Mouse (Mus musculus): ENCODE data around the gene Tcap. TPM values are rescaled to one million over a fixed set of nuclear protein-coding genes. Genes with fewer than 3 reads are reported as not detected.

Gene Tcap
- total and polyA plus RNA-seq, 2 experiments = 0.10 to 3.5 TPM

DNA sequence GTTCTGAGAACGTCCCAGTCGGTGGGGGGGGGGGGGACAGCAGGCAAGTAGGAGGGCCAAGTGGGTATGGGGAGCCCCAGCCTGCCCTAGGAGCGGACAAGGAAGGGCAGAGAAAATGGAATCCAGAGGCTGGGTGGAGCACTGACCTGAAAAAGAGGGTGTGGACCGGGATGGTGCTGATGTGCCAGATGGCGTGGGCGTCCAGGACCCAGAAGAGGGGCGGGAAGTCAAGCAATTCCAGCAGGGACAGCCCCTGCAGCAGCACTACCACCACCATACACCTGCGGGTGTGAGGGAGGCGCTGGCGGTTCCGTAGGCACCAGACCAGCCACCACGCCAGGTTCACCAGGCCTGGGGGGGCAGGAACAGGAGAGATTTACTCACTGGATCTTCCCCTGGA, 6.5 kb downstream of the Tcap start:
- 0 out of 2 replicates have a peak, but pooled peaks cover 4% of the 10 kb centered on the region for H3K27me3 ChIP-seq (ENCODE audit: control insufficient read depth, insufficient read depth, low read length)
- WGBS = 83% methylated on average over 12 of the region's 12 CpGs
- no peak for DNase-seq (ENCODE audit: extremely low read depth, low read depth, low spot score)
- no peak overlapping the region for H3K27ac ChIP-seq (replicated peaks; ENCODE audit: insufficient read depth, low read depth, low read length)
- H3K4me3 ChIP-seq (ENCODE audit: insufficient read depth, low read depth, low read length) = no peak overlapping the region
- TF ChIP-seq POLR2A (IDR thresholded peaks at IDR 0.05; ENCODE audit: extremely low read depth, insufficient read depth, low read length) (no peak), CTCF (IDR thresholded peaks at IDR 0.05; ENCODE audit: low read depth, low read length) (no peak)
- no peak overlapping the region for H3K9ac ChIP-seq (ENCODE audit: low read depth, low read length)
- no peaks in the 10 kb centered on the region; the same call in 1 of the 2 replicates for H3K4me1 ChIP-seq (ENCODE audit: control insufficient read depth, insufficient read depth, low read length)
- H3K79me2 ChIP-seq (ENCODE audit: control insufficient read depth, insufficient read depth, low read length) = no peaks in the 10 kb centered on the region
- no peaks in the 10 kb centered on the region for H3K36me3 ChIP-seq (ENCODE audit: control insufficient read depth, insufficient read depth, low read length)

DNA sequence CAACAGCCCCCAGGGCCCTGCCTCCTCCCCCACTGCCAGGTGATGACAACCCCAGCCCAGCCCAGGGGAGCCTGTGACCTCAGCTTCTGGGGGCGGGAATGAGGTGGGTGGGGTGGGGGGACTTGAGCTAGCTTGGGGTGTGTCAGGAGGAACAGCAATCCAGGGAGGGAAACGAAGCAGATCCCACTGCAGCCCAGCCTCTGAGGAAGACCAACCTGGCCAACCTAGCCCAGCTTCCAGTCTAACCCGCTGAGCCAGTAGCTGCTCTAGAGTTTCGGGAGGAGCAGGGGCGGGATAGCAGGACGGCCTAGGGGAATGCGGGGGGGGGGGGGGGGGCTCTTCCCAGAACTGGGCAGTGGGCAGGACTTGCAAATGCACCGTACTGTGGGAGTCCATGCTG, 8.4 kb downstream of the Tcap start:
- no peaks in the 10 kb centered on the region for H3K4me1 ChIP-seq (ENCODE audit: control insufficient read depth, insufficient read depth, low read length)
- WGBS = 73% methylated on average over 8 of the region's 8 CpGs
- no peak overlapping the region for H3K27ac ChIP-seq (replicated peaks; ENCODE audit: insufficient read depth, low read depth, low read length)
- H3K79me2 ChIP-seq (ENCODE audit: control insufficient read depth, insufficient read depth, low read length) = no peaks in the 10 kb centered on the region
- H3K36me3 ChIP-seq (ENCODE audit: control insufficient read depth, insufficient read depth, low read length) = no peaks in the 10 kb centered on the region
- H3K27me3 ChIP-seq (ENCODE audit: control insufficient read depth, insufficient read depth, low read length) = no peaks in the 10 kb centered on the region
- no peak overlapping the region for H3K9ac ChIP-seq (ENCODE audit: low read depth, low read length)
- H3K4me3 ChIP-seq (ENCODE audit: insufficient read depth, low read depth, low read length) = no peak overlapping the region
- DNase-seq (ENCODE audit: extremely low read depth, low read depth, low spot score) = no peak
- TF ChIP-seq POLR2A (IDR thresholded peaks at IDR 0.05; ENCODE audit: extremely low read depth, insufficient read depth, low read length) = no peak
- no peak for TF ChIP-seq CTCF (IDR thresholded peaks at IDR 0.05; ENCODE audit: low read depth, low read length)

DNA sequence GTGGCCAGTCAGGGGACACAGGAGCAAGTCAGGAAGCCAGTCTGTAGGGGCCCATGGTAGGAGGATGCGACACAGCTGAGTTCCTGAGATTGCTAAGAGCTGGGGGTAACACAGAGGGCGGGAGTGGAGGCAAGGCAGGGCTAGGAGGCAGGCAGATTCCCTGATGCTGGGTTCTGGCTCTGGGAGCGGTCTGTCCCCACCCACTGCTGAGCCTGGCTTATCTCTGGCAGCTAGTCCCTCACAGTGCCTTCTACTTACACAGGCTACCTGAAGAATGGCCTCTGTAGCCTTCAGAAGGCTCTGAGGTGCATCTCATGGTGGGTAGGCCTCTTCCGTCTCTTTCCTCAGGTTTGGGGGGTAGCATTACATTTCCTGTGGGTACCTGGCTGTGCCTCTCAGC, 9.0 kb downstream of the Tcap start:
- H3K79me2 ChIP-seq (ENCODE audit: control insufficient read depth, insufficient read depth, low read length) = no peaks in the 10 kb centered on the region
- H3K9ac ChIP-seq (ENCODE audit: low read depth, low read length) = no peak overlapping the region
- no peaks in the 10 kb centered on the region for H3K4me1 ChIP-seq (ENCODE audit: control insufficient read depth, insufficient read depth, low read length)
- H3K27me3 ChIP-seq (ENCODE audit: control insufficient read depth, insufficient read depth, low read length) = no peaks in the 10 kb centered on the region
- no peak overlapping the region for H3K4me3 ChIP-seq (ENCODE audit: insufficient read depth, low read depth, low read length)
- H3K27ac ChIP-seq (replicated peaks; ENCODE audit: insufficient read depth, low read depth, low read length) = no peak overlapping the region
- no peak for DNase-seq (ENCODE audit: extremely low read depth, low read depth, low spot score)
- H3K36me3 ChIP-seq (ENCODE audit: control insufficient read depth, insufficient read depth, low read length) = no peaks in the 10 kb centered on the region
- no peak for TF ChIP-seq POLR2A (IDR thresholded peaks at IDR 0.05; ENCODE audit: extremely low read depth, insufficient read depth, low read length)
- WGBS = 92% methylated on average over 4 of the region's 4 CpGs

DNA sequence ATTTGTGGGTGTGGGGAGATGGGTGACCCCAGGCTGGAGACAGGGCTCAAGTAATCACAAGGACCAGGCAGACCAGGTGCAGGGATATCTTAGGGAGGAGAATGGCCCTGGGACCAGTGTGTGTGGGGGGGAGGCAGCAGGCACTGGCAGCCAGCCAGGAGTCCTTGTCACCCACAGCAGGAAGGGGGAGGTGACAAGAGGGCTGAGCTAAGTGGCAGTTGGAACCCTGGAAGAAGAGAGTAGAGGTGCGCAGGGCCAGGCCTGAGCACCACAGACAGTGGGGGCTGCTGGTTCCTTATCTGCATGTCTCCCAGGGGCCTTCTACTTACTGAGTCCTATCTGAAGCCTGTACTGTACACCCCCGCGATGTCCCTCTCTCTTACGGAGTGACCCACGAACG, 9.7 kb downstream of the Tcap start:
- no peaks in the 10 kb centered on the region for H3K79me2 ChIP-seq (ENCODE audit: control insufficient read depth, insufficient read depth, low read length)
- no peaks in the 10 kb centered on the region for H3K4me1 ChIP-seq (ENCODE audit: control insufficient read depth, insufficient read depth, low read length)
- no peak for TF ChIP-seq POLR2A (IDR thresholded peaks at IDR 0.05; ENCODE audit: extremely low read depth, insufficient read depth, low read length)
- no peak for TF ChIP-seq CTCF (IDR thresholded peaks at IDR 0.05; ENCODE audit: low read depth, low read length)
- H3K27me3 ChIP-seq (ENCODE audit: control insufficient read depth, insufficient read depth, low read length) = no peaks in the 10 kb centered on the region
- 81% methylated on average over 6 of the region's 6 CpGs for WGBS
- no peak overlapping the region for H3K27ac ChIP-seq (replicated peaks; ENCODE audit: insufficient read depth, low read depth, low read length)
- H3K36me3 ChIP-seq (ENCODE audit: control insufficient read depth, insufficient read depth, low read length) = no peaks in the 10 kb centered on the region
- DNase-seq (ENCODE audit: extremely low read depth, low read depth, low spot score) = no peak
- no peak overlapping the region for H3K4me3 ChIP-seq (ENCODE audit: insufficient read depth, low read depth, low read length)
- no peak overlapping the region for H3K9ac ChIP-seq (ENCODE audit: low read depth, low read length)

DNA sequence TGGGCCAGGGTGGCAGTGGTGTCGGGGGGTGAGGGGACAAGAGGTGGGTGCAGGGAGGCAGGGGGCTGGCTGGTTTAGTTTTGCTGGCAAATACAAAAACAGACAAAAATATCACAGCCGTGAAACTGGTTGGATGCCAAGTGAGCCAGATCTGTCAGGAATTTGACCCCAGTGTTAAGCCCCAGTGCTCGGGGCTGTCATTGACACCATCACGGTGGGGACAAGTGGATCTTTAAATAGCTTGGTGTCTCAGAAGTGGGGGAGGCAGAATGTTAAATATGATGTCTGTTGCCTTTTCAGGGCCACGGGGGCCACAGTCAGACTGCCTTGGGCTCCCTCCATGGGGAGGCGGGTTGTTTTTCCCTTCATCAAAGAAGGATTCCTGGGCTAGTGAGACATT, 10.7 kb downstream of the Tcap start:
- Histone ChIP-seq H3K4me1 (ENCODE audit: control insufficient read depth, insufficient read depth, low read length) (no peaks in the 10 kb centered on the region), H3K36me3 (ENCODE audit: control insufficient read depth, insufficient read depth, low read length) (no peaks in the 10 kb centered on the region), H3K9ac (ENCODE audit: low read depth, low read length) (no peak overlapping the region), H3K27ac (replicated peaks; ENCODE audit: insufficient read depth, low read depth, low read length) (no peak overlapping the region), H3K27me3 (ENCODE audit: control insufficient read depth, insufficient read depth, low read length) (no peaks in the 10 kb centered on the region), H3K4me3 (ENCODE audit: insufficient read depth, low read depth, low read length) (no peak overlapping the region), H3K79me2 (ENCODE audit: control insufficient read depth, insufficient read depth, low read length) (no peaks in the 10 kb centered on the region)
- DNase-seq (ENCODE audit: extremely low read depth, low read depth, low spot score) = no peak
- no peak for TF ChIP-seq CTCF (IDR thresholded peaks at IDR 0.05; ENCODE audit: low read depth, low read length)
- TF ChIP-seq POLR2A (IDR thresholded peaks at IDR 0.05; ENCODE audit: extremely low read depth, insufficient read depth, low read length) = no peak
- 43% methylated on average over 6 of the region's 6 CpGs for WGBS

DNA sequence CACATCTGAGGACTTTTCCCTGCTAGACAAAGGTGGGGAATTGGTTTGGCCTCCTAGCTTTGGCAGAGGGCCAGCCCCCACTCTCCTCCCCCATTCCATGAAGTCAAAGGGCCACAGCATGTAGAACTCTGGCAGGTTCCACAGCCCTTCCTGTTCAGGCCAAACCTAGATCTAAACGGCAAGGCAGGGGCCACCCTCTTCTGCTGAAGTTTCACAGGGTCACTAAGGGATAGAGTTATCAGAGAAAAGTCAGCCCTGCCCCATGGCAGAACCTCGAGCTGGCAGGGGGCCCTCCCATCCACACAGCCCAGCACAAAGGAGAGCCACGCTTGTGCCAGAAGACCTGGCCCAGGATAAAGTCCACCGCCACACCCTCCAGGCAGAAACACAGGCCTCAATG, 11.4 kb downstream of the Tcap start:
- Histone ChIP-seq H3K4me1 (ENCODE audit: control insufficient read depth, insufficient read depth, low read length) (no peaks in the 10 kb centered on the region), H3K27ac (replicated peaks; ENCODE audit: insufficient read depth, low read depth, low read length) (no peak overlapping the region), H3K9ac (ENCODE audit: low read depth, low read length) (no peak overlapping the region), H3K36me3 (ENCODE audit: control insufficient read depth, insufficient read depth, low read length) (no peaks in the 10 kb centered on the region), H3K4me3 (ENCODE audit: insufficient read depth, low read depth, low read length) (no peak overlapping the region), H3K27me3 (ENCODE audit: control insufficient read depth, insufficient read depth, low read length) (no peaks in the 10 kb centered on the region), H3K79me2 (ENCODE audit: control insufficient read depth, insufficient read depth, low read length) (no peaks in the 10 kb centered on the region)
- no peak for DNase-seq (ENCODE audit: extremely low read depth, low read depth, low spot score)
- TF ChIP-seq CTCF (IDR thresholded peaks at IDR 0.05; ENCODE audit: low read depth, low read length) (no peak), POLR2A (IDR thresholded peaks at IDR 0.05; ENCODE audit: extremely low read depth, insufficient read depth, low read length) (no peak)
- WGBS = 29% methylated on average over 4 of the region's 4 CpGs
